Mouse (Mus musculus) midbrain, postnatal 0 days (tissue): Measurements from ENCODE around the gene Fam57a. TPM values are rescaled to one million over a fixed set of nuclear protein-coding genes. Genes with fewer than 3 reads are reported as not detected.

ENCODE experiments used
- ATAC-seq: fragments of 200-750 bp; cut with Nextera tagmentation; 2 replicates; pipeline ENCODE4 v1.8.0; 2017; ENCODE audit warnings: moderate number of reproducible peaks, mild to moderate bottlenecking, moderate TSS enrichment, moderate library complexity; ENCODE audit not compliant: low FRiP score
- DNase-seq: peaks from one replicate; pipeline ENCODE4 v3.0.0-alpha.2; 2015; ENCODE audit warnings: low spot score
- H3K27ac ChIP-seq: fragments of 300-500 bp; sonication (generic); 2 replicates; pipeline ENCODE4 v1.5.1; 2014; ENCODE audit warnings: low read depth, mild to moderate bottlenecking, low read length, mixed read lengths
- H3K27me3 ChIP-seq: fragments of 300-500 bp; sonication (generic); 2 replicates; pipeline ENCODE4 v1.6.1; 2014; ENCODE audit warnings: low read length, control low read depth, mixed read lengths; ENCODE audit not compliant: insufficient read depth
- H3K36me3 ChIP-seq: fragments of 300-500 bp; sonication (generic); 2 replicates; pipeline ENCODE4 v1.6.1; 2014; ENCODE audit warnings: low read length, control low read depth, mixed read lengths; ENCODE audit not compliant: insufficient read depth
- H3K4me1 ChIP-seq: fragments of 300-500 bp; sonication (generic); 2 replicates; pipeline ENCODE4 v1.6.1; 2014; ENCODE audit warnings: mild to moderate bottlenecking, control low read depth, antibody characterized with exemption, low read length, mixed read lengths; ENCODE audit not compliant: insufficient read depth
- H3K4me2 ChIP-seq: fragments of 300-500 bp; sonication (generic); 2 replicates; pipeline ENCODE4 v1.6.1; 2014; ENCODE audit warnings: low read depth, mild to moderate bottlenecking, low read length, mixed read lengths; ENCODE audit not compliant: poor library complexity, severe bottlenecking
- H3K4me3 ChIP-seq: fragments of 300-500 bp; sonication (generic); 2 replicates; pipeline ENCODE4 v1.5.1; 2014; ENCODE audit warnings: low read depth, mild to moderate bottlenecking, low read length, moderate library complexity
- H3K9ac ChIP-seq: fragments of 300-500 bp; sonication (generic); replicated peaks from 2 replicates; pipeline ENCODE4 v1.6.1; 2014; ENCODE audit warnings: mild to moderate bottlenecking, low read length, moderate library complexity, mixed read lengths; ENCODE audit not compliant: poor library complexity, severe bottlenecking
- H3K9me3 ChIP-seq: fragments of 300-500 bp; sonication (generic); 2 replicates; pipeline ENCODE4 v1.6.1; 2016; ENCODE audit warnings: low read length, control low read depth
- CTCF ChIP-seq: IDR thresholded peaks from 2 replicates; pipeline ENCODE4 v1.5.1; 2016; ENCODE audit warnings: antibody characterized with exemption, mild to moderate bottlenecking
- WGBS: fragments of 180-500 bp; shearing (Covaris S2); extraction: QIAGEN DNeasy Blood & Tissue Kit; methylation state at CpG from one replicate; pipeline ENCODE4 v1.1.7; 2014; 5-methylcytosine and 5-hydroxymethylcytosine counted together
- polyA plus RNA-seq: library from polyadenylated mRNA; unstranded; fragments of >200 nt; fragmentation: Nextera tagmentation; extraction: Ambion mirVana; gene quantifications from 2 replicates; pipeline ENCODE4 v1.2.1, GENCODE M21; 2015
- total RNA-seq: library from RNA; depleted of rRNA; stranded (reverse); fragments of >200 nt; gene quantifications from 2 replicates; pipeline ENCODE4 v1.2.3, GENCODE M21; 2014

The Fam57a gene
- total and polyA plus RNA-seq, 2 experiments from 2014 or later: 17.6 to 24.6 TPM

GRCm38 (mm10) chr11:76256129-76256528, 76.7 kb downstream of the Fam57a start:
- TF ChIP-seq CTCF: no peak
- H3K9me3 ChIP-seq: no peaks in the 10 kb centered on the region
- H3K4me2 ChIP-seq: no peak overlapping the region
- H3K27ac ChIP-seq: no peak overlapping the region
- H3K4me1 ChIP-seq: peaks cover 3% of the 10 kb centered on the region; the same call in 1 of the 2 replicates
- WGBS: 64% methylated on average over 5 of the region's 5 CpGs
- H3K36me3 ChIP-seq: peaks cover 4% of the 10 kb centered on the region; the same call in 1 of the 2 replicates
- no peak for DNase-seq
- H3K9ac ChIP-seq: no peak overlapping the region
- H3K4me3 ChIP-seq: no peak overlapping the region
- no peak for ATAC-seq
- H3K27me3 ChIP-seq: no peaks in the 10 kb centered on the region

GRCm38 (mm10) chr11:76257386-76257785, 77.9 kb downstream of the Fam57a start:
- no peak overlapping the region for H3K4me2 ChIP-seq

GRCm38 (mm10) chr11:76258511-76258910, 79.0 kb downstream of the Fam57a start:
- no peak overlapping the region for H3K9ac ChIP-seq
- DNase-seq (no peak), ATAC-seq (no peak)
- no peak overlapping the region for H3K27ac ChIP-seq
- 84% methylated on average over 6 of the region's 6 CpGs for WGBS
- no peaks in the 10 kb centered on the region for H3K9me3 ChIP-seq
- no peaks in the 10 kb centered on the region for H3K36me3 ChIP-seq
- H3K4me1 ChIP-seq: peaks cover 3% of the 10 kb centered on the region; the same call in 1 of the 2 replicates
- no peaks in the 10 kb centered on the region for H3K27me3 ChIP-seq
- H3K4me2 ChIP-seq: no peak overlapping the region
- H3K4me3 ChIP-seq: no peak overlapping the region
- no peak for TF ChIP-seq CTCF

More at GRCm38 (mm10) chr11:76257386-76257785, 77.9 kb downstream of the Fam57a start:
- Histone ChIP-seq H3K27me3 (no peaks in the 10 kb centered on the region), H3K36me3 (no peaks in the 10 kb centered on the region), H3K27ac (no peak overlapping the region), H3K9me3 (no peaks in the 10 kb centered on the region), H3K9ac (no peak overlapping the region), H3K4me3 (no peak overlapping the region), H3K4me1 (peaks cover 3% of the 10 kb centered on the region; the same call in 1 of the 2 replicates)
- DNase-seq: no peak
- TF ChIP-seq CTCF: no peak
- ATAC-seq: no peak
- 83% methylated on average over 4 of the region's 4 CpGs for WGBS

- no peak overlapping the region for H3K27ac ChIP-seq
- TF ChIP-seq CTCF: no peak
- H3K4me1 ChIP-seq: peaks cover 3% of the 10 kb centered on the region; the same call in 1 of the 2 replicates
- H3K4me2 ChIP-seq: no peak overlapping the region
- H3K36me3 ChIP-seq: no peaks in the 10 kb centered on the region
- WGBS: 39% methylated on average over 10 of the region's 10 CpGs
- no peak overlapping the region for H3K4me3 ChIP-seq
- ATAC-seq (no peak), DNase-seq (no peak)
- no peaks in the 10 kb centered on the region for H3K9me3 ChIP-seq
- no peaks in the 10 kb centered on the region for H3K27me3 ChIP-seq
- no peak overlapping the region for H3K9ac ChIP-seq
These were observed 81.0 kb downstream of the Fam57a start for GRCm38 (mm10) chr11:76260208-76261050.

DNA sequence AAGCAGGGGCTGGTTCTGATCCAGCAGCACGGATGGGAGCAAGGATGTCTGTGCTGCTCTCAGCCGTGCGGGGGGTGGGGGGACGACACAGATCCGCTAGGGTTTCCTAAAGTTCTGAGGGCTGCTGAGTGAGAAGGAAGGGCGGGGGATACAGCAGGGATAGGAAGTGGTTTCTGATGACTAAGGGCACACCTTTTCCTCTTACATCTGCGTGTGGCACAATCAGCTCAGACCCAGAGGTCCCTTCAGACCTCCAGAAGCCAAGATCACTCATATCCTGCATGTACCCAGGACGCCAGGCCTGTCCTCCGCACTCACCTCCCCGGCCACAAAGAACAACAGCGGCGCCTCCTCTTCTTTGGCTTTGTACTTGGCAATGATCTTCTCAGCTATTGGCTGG, 81.8 kb downstream of the Fam57a start:
- no peak overlapping the region for H3K4me2 ChIP-seq
- peaks cover 3% of the 10 kb centered on the region; the same call in 1 of the 2 replicates for H3K4me1 ChIP-seq
- H3K36me3 ChIP-seq: no peaks in the 10 kb centered on the region
- 63% methylated on average over 12 of the region's 12 CpGs for WGBS
- no peak for DNase-seq
- TF ChIP-seq CTCF: no peak
- no peak overlapping the region for H3K9ac ChIP-seq
- ATAC-seq: no peak
- no peaks in the 10 kb centered on the region for H3K9me3 ChIP-seq
- no peak overlapping the region for H3K27ac ChIP-seq
- no peak overlapping the region for H3K4me3 ChIP-seq
- H3K27me3 ChIP-seq: no peaks in the 10 kb centered on the region
